ENCODE assay signal across 19 mouse cellular contexts in the genomic region with DNA sequence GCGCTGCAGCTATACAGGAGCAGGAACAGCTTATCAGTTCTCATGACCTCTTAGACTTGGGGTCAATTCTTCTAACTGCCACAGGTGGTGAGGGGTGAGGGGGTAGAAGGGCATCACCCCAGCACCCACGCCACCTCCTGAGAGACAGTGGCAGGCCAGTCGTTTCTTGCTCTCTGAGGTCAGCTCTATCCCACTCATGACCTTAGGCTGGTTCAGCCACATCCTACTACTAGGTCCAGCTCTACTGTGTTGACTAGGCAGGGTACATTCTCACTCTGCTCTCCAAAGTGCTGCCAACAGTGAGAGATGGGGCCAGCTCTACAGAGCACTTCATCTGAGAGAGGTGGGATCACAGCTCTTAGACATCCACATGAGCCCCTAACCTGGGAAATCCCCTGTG. TPM values are rescaled to one million over a fixed set of nuclear protein-coding genes. Genes with fewer than 3 reads are reported as not detected.
DNase-seq lines count a peak whose midpoint lies in the region; ATAC-seq and TF ChIP-seq lines count a peak whose summit lies in the region.
"Had no signal": no experiment of that assay in that cellular context is flagged by ENCODE, and none has a peak within 500 bp of the region (broad histone marks: within the 10 kb centered on the region; RNA-seq: fewer than 3 reads in every experiment).

No protein-coding gene starts in this region.

- no peak overlapping the region for H3K9ac ChIP-seq in hindbrain, embryonic 11.5 days (ENCODE audit: low read depth, low read length)
- H3K9ac ChIP-seq in hindbrain, postnatal 0 days (replicated peaks; ENCODE audit: low read length): no peak overlapping the region
- H3K9ac ChIP-seq in liver, embryonic 12.5 days: no peak overlapping the region
- no peak overlapping the region for H3K9ac ChIP-seq in midbrain, embryonic 14.5 days (replicated peaks; ENCODE audit: low read length)
- no peak overlapping the region for H3K9ac ChIP-seq in midbrain, embryonic 15.5 days
- H3K9ac ChIP-seq: embryonic facial prominence, embryonic 15.5 days; forebrain, embryonic 12.5 days; heart, embryonic 13.5 days; hindbrain, embryonic 13.5 days had no signal

- no peaks in the 10 kb centered on the region for H3K4me1 ChIP-seq in hindbrain, embryonic 11.5 days (replicated peaks; ENCODE audit: control insufficient read depth, insufficient read depth, low read length)
- no peaks in the 10 kb centered on the region for H3K4me1 ChIP-seq in hindbrain, postnatal 0 days (ENCODE audit: insufficient read depth, low read length)
- no peaks in the 10 kb centered on the region for H3K4me1 ChIP-seq in liver, embryonic 12.5 days
- H3K4me1 ChIP-seq in midbrain, embryonic 14.5 days (ENCODE audit: control insufficient read depth, insufficient read depth, low read length): no peaks in the 10 kb centered on the region
- no peaks in the 10 kb centered on the region for H3K4me1 ChIP-seq in midbrain, embryonic 15.5 days
- H3K4me1 ChIP-seq: embryonic facial prominence, embryonic 15.5 days; forebrain, embryonic 12.5 days; hindbrain, embryonic 13.5 days had no signal

- H3K9me3 ChIP-seq in hindbrain, embryonic 11.5 days (ENCODE audit: control insufficient read depth, low read length): no peaks in the 10 kb centered on the region
- no peaks in the 10 kb centered on the region for H3K9me3 ChIP-seq in hindbrain, postnatal 0 days (ENCODE audit: low read length)
- no peaks in the 10 kb centered on the region for H3K9me3 ChIP-seq in liver, embryonic 12.5 days (replicated peaks)
- no peaks in the 10 kb centered on the region for H3K9me3 ChIP-seq in midbrain, embryonic 14.5 days (ENCODE audit: control insufficient read depth, low read length)
- H3K9me3 ChIP-seq in midbrain, embryonic 15.5 days: no peaks in the 10 kb centered on the region
- H3K9me3 ChIP-seq: embryonic facial prominence, embryonic 15.5 days; forebrain, embryonic 12.5 days; heart, embryonic 13.5 days; hindbrain, embryonic 13.5 days had no signal

- no peak for DNase-seq in hindbrain, embryonic 11.5 days (ENCODE audit: low spot score)
- DNase-seq in hindbrain, postnatal 0 days (ENCODE audit: low spot score): no peak
- DNase-seq in liver: no peak
- no peak for DNase-seq in midbrain, embryonic 14.5 days
- no peak for DNase-seq in layer of hippocampus, adult 18-20 months (ENCODE audit: low spot score in 2 of 2)
- DNase-seq: adrenal gland, postnatal 10 days; cerebellum, adult 11 months; cerebellum, adult 8-10 months; cerebellum, postnatal 14 days; embryo, embryonic 11 days; gastrocnemius, postnatal 14 days; heart, postnatal 36 days had no signal

- no peaks in the 10 kb centered on the region for H3K27me3 ChIP-seq in hindbrain, embryonic 11.5 days (ENCODE audit: control insufficient read depth, insufficient read depth, low read length)
- no peaks in the 10 kb centered on the region for H3K27me3 ChIP-seq in hindbrain, postnatal 0 days (ENCODE audit: insufficient read depth, low read length)
- no peaks in the 10 kb centered on the region for H3K27me3 ChIP-seq in liver, embryonic 12.5 days (replicated peaks)
- H3K27me3 ChIP-seq in midbrain, embryonic 14.5 days (ENCODE audit: control insufficient read depth, insufficient read depth, low read length): no peaks in the 10 kb centered on the region
- no peaks in the 10 kb centered on the region for H3K27me3 ChIP-seq in midbrain, embryonic 15.5 days (replicated peaks)
- H3K27me3 ChIP-seq: embryonic facial prominence, embryonic 15.5 days; forebrain, embryonic 12.5 days; heart, embryonic 13.5 days; hindbrain, embryonic 13.5 days had no signal

- H3K4me3 ChIP-seq in hindbrain, embryonic 11.5 days (ENCODE audit: low read depth, low read length): no peak overlapping the region
- no peak overlapping the region for H3K4me3 ChIP-seq in hindbrain, postnatal 0 days (ENCODE audit: low read length)
- no peak overlapping the region for H3K4me3 ChIP-seq in liver, embryonic 12.5 days
- no peak overlapping the region for H3K4me3 ChIP-seq in midbrain, embryonic 14.5 days (replicated peaks; ENCODE audit: low read depth, low read length)
- H3K4me3 ChIP-seq in midbrain, embryonic 15.5 days: no peak overlapping the region
- H3K4me3 ChIP-seq: embryonic facial prominence, embryonic 15.5 days; forebrain, embryonic 12.5 days; heart, embryonic 13.5 days; hindbrain, embryonic 13.5 days had no signal

- no peak overlapping the region for H3K4me2 ChIP-seq in hindbrain, embryonic 11.5 days (replicated peaks; ENCODE audit: low read depth, low read length)
- no peak overlapping the region for H3K4me2 ChIP-seq in hindbrain, postnatal 0 days (ENCODE audit: low read depth, low read length)
- H3K4me2 ChIP-seq in liver, embryonic 12.5 days: no peak overlapping the region
- no peak overlapping the region for H3K4me2 ChIP-seq in midbrain, embryonic 14.5 days (ENCODE audit: low read length)
- no peak overlapping the region for H3K4me2 ChIP-seq in midbrain, embryonic 15.5 days
- H3K4me2 ChIP-seq: embryonic facial prominence, embryonic 15.5 days; forebrain, embryonic 12.5 days; heart, embryonic 13.5 days; hindbrain, embryonic 13.5 days had no signal

- TF ChIP-seq CTCF in hindbrain, postnatal 0 days (IDR thresholded peaks at IDR 0.05; ENCODE audit: low read depth): no peak

- 90% methylated on average over 3 of the region's 3 CpGs for whole genome bisulfite sequencing in hindbrain, embryonic 11.5 days
- WGBS in hindbrain, postnatal 0 days: 96% methylated on average over 3 of the region's 3 CpGs
- WGBS in liver, embryonic 12.5 days (ENCODE audit: insufficient replicate concordance): 53% methylated on average over 3 of the region's 3 CpGs
- 94% methylated on average over 3 of the region's 3 CpGs for WGBS in midbrain, embryonic 14.5 days
- WGBS in midbrain, embryonic 15.5 days: 88% methylated on average over 3 of the region's 3 CpGs

- H3K27ac ChIP-seq in hindbrain, embryonic 11.5 days (ENCODE audit: low read depth, low read length): no peak overlapping the region
- no peak overlapping the region for H3K27ac ChIP-seq in hindbrain, postnatal 0 days
- no peak overlapping the region for H3K27ac ChIP-seq in liver, embryonic 12.5 days
- H3K27ac ChIP-seq in midbrain, embryonic 14.5 days (replicated peaks; ENCODE audit: low read depth, low read length): no peak overlapping the region
- H3K27ac ChIP-seq in midbrain, embryonic 15.5 days: no peak overlapping the region
- H3K27ac ChIP-seq: embryonic facial prominence, embryonic 15.5 days; forebrain, embryonic 12.5 days; heart, embryonic 13.5 days; hindbrain, embryonic 13.5 days had no signal

- ATAC-seq in hindbrain, embryonic 11.5 days (ENCODE audit: low FRiP score): peak; percentile 51; the same call in 1 of the 2 replicates
- ATAC-seq in hindbrain, postnatal 0 days: no peak
- ATAC-seq in liver, embryonic 12.5 days: 0 out of 2 replicates have a peak, but pooled peaks have one; percentile 10
- ATAC-seq in midbrain, embryonic 14.5 days (ENCODE audit: low FRiP score, low TSS enrichment): peak; percentile 40; the same call in 1 of the 2 replicates
- no peak for ATAC-seq in midbrain, embryonic 15.5 days (replicated peaks)
- ATAC-seq: forebrain, embryonic 16.5 days had no signal

- H3K36me3 ChIP-seq in hindbrain, embryonic 11.5 days (ENCODE audit: control insufficient read depth, insufficient read depth, low read length): no peaks in the 10 kb centered on the region
- H3K36me3 ChIP-seq in hindbrain, postnatal 0 days (ENCODE audit: insufficient read depth, low read length): no peaks in the 10 kb centered on the region
- H3K36me3 ChIP-seq in liver, embryonic 12.5 days: no peaks in the 10 kb centered on the region
- no peaks in the 10 kb centered on the region for H3K36me3 ChIP-seq in midbrain, embryonic 14.5 days (ENCODE audit: control insufficient read depth, insufficient read depth, low read length)
- no peaks in the 10 kb centered on the region for H3K36me3 ChIP-seq in midbrain, embryonic 15.5 days (replicated peaks)
- H3K36me3 ChIP-seq: embryonic facial prominence, embryonic 15.5 days; forebrain, embryonic 12.5 days; heart, embryonic 13.5 days; hindbrain, embryonic 13.5 days had no signal

RNA-seq across cellular contexts. Expression of a gene that starts 30.2 kb away (rescaled TPM):
- 2.2 and 2.8 TPM in 2 replicates for polyA plus RNA-seq in hindbrain, embryonic 11.5 days (2014; fragmentation: Nextera tagmentation; extraction: Ambion mirVana)
- total RNA-seq in hindbrain, postnatal 0 days (2014; rRNA removed): 4.0 and 4.7 TPM in 2 replicates
- 4.9 and 5.1 TPM in 2 replicates for polyA plus RNA-seq in hindbrain, postnatal 0 days (2015; fragmentation: Nextera tagmentation; extraction: Ambion mirVana)
- 10.3 and 11.0 TPM in 2 replicates for polyA plus RNA-seq in liver, embryonic 12.5 days (2016; fragmentation: Nextera tagmentation; extraction: Ambion mirVana)
- polyA plus RNA-seq in midbrain, embryonic 14.5 days (2014; fragmentation: Nextera tagmentation; extraction: Ambion mirVana): 3.7 and 6.2 TPM in 2 replicates
- 2.1 and 3.2 TPM in 2 replicates for polyA plus RNA-seq in midbrain, embryonic 15.5 days (2015; fragmentation: Nextera tagmentation; extraction: Ambion mirVana)
- total RNA-seq in layer of hippocampus, adult 18-20 months (2021): 1 to 10 TPM; 2.5 to 3.8 TPM

Comparison
In these comparisons a context has a peak if more than half of its experiments do, and no peak if none do; other contexts are left out.
1. ATAC-seq: peak in hindbrain, embryonic 11.5 days (single experiment), liver, embryonic 12.5 days (single experiment) and midbrain, embryonic 14.5 days (single experiment); none in hindbrain, postnatal 0 days (single experiment) and midbrain, embryonic 15.5 days (single experiment).